Mouse (Mus musculus): ENCODE measurements around the gene Lmf2.

The Lmf2 gene

DNA sequence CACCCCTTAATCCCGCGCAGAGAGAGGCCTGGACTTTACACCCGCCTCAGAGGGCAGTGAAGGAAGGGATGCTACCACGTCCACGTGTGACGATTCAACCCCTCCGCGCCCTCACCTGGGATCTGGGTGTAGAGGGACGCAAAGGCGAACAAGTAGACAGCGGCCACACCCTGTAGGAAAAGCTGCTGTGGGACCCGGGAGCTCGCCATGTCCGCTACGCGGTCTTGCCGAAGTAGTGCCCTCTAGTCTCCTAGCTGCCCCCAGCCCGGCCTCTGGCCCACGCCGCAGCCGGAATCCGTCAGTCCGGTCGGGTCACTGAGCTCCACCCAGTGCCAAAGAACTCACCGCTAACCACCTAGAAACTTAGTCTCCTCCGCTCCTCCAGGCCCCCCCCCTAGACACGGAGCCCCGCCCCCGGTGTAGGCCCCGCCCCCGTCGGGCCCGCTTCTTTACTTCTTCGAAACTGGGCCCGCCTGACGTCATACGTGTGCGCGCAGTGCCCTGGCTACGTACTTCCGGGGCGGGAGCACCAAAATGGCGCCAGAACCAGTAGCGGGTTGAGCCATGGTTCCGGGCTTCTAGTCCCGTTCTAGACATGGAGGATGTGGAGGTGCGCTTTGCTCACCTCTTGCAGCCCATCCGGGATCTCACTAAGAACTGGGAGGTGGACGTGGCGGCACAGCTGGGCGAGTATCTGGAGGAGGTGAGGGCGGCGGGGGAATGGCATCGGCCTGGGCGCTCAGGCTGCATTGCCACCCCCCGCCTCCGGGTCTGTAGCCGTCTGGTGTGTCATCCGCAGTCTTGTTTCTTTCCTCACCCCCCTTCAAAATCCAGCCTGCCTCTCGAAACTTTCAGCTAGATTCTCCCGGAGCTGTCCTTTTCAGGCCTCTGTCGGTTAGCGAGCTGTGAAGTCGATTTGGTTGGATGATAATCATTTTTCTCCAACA lies at the start of gene Lmf2, which contains the start of gene Ncaph2:
Lmf2 (minus strand) TSS at position 419 of the 947 bp plus-strand sequence.
Ncaph2 (plus strand) TSS at position 479 of the 947 bp plus-strand sequence.
- DNase-seq (ENCODE audit: low spot score in 2 of 2), result peak; percentile 91 to 95

DNA sequence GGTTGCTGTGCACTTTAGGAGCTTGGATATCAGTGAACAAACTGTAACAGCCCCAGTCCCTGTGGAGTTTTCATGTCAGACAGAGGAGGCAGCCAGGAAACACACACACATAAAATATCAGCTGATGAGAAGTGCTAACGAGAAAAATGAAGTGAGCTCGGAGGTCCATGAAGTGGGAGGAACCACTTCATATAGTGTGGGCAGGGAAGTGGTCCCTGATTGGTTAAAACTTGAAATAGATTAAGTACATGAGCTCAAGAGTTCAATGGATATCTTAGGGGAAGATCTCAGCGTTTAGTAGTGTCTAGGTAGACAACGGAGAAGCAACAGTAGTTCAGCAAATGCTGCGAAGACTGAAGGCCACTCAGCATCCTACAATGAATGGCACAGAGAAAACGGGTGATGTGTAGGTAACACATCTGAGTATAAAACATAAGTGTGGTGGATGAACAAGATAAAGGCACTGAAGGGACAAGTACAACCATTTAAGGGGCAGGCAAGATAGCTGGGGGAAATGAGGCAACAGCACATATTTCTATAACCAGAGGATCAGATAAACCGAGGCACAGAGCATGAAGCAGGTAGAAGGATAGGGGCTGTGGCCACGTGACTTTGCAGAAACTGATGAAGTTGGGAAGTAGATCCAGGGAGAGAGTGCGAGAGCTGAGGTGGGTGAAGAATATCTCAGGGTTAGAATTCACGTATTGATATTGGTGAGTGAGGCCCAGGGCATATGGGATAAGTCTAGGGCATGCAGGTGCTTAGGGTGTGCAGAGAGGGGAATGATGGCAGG lies 49.6 kb upstream of the Lmf2 start:
- no peak for DNase-seq (ENCODE audit: low spot score in 2 of 2)

DNA sequence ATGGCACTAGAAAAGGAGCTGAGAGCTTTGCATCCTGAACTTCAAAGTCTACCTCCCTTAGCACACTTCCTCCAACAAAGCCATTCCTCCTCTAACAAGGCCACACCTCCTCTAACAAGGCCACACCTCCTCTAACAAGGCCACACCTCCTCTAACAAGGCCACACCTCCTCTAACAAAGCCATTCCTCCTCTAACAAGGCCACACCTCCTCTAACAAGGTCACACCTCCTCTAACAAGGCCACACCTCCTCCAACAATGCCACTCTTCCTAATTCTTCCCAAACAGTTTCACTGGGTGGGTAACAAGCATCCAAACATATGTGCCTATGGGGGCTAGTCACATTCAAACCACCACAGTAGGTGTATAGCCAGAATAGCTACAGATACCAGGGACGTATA lies 47.0 kb upstream of the Lmf2 start:
- DNase-seq (ENCODE audit: low spot score in 2 of 2), result no peak

DNA sequence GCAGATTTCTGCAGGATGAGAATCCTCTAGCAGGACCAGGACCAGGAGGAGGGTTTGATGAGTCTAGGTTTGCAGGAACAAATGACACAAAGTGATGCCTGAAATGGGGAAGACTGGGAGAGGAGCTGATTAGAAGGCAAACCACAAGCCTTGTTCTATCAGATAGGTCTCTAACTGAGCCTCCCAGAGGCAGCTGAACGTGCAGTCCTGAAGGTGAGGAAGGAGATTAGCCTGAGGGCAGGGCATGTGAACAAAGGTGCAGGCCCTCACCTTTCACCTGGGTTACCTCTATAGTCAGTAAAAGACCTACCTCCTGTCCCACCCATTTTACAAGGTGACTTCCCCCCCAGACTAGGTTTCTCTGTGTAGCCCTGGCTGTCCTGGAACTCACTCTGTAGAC lies 44.3 kb upstream of the Lmf2 start:
- DNase-seq (ENCODE audit: low spot score in 2 of 2), result no peak

DNA sequence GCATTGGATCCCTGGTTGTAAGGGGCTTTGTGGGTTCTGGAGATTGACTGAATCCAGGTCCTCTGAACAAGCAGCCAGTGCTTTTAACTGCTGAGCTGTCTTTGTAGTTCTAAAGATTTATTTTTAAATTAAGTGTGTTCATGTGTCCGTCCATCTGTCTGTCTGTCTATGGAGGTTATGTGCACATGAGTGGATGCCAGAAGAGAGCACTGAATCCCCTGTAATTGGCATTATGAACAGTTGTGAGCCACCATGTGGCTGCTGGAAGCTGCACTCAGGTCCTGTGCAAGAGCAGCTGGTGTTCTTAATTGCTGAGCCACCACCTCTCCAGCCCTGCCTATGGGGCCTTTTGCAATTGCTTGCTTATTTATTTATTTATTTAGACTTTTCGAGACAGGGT lies 42.7 kb upstream of the Lmf2 start:
- no peak for DNase-seq (ENCODE audit: low spot score in 2 of 2)

DNA sequence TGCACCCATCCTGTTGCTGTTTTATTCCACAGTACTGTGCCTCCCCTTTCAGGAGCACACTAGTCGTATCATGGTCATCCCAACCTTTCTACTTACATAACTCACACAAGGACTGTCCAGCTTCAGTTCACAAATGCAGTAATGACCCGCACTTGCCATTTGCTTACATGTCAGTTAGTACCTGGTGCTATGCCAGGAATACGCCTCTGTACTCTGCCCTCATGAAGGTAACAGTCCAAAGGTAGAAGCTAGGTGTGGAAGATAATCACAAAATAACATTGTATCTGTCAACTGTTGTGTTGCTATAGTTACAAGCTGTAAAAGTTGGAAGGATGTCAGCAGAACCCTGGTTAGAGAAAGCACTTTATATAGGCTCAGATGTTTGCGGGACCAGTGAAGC lies 41.4 kb upstream of the Lmf2 start:
- no peak for DNase-seq (ENCODE audit: low spot score in 2 of 2)

DNA sequence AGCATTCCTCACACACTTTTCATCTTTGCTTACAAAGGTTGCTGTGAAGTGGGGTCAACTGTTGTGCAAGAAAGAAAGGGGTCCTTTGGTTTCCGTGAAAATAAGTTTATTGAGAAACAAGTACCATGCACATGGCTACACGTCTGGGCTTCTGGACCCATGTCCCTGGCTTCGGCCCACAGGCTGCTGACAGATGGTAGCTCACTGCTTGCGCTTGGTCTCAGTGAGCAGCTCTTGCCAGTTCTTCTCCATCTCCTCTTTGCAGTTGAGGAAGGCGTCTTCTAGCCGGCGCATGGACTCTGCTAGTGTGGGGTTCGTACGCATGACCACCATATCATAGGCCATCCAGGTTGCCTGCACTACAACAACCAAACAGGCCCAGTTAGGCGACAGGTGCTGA lies 34.6 kb upstream of the Lmf2 start:
- no peak for DNase-seq (ENCODE audit: low spot score in 2 of 2)

DNA sequence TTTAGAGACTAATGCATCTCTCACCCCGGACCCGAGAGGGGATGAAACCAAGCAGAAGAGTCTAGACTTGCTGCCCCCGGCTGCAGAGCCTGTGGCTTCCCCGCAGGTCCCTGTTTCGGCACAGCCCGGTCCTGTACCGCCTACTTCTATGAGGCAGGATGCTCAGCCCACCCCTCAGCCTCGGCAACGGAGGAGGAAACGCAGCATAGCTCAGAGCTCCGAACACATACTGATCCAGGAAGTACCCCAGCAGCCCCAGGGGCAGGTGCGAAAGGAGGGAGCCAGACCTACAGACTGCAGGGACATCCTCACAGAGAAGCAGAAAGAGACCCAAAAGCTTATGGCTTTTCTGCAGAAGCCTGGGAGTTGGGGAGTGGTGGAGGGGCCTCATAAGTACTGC lies 31.7 kb upstream of the Lmf2 start:
- no peak for DNase-seq (ENCODE audit: low spot score in 2 of 2)

DNA sequence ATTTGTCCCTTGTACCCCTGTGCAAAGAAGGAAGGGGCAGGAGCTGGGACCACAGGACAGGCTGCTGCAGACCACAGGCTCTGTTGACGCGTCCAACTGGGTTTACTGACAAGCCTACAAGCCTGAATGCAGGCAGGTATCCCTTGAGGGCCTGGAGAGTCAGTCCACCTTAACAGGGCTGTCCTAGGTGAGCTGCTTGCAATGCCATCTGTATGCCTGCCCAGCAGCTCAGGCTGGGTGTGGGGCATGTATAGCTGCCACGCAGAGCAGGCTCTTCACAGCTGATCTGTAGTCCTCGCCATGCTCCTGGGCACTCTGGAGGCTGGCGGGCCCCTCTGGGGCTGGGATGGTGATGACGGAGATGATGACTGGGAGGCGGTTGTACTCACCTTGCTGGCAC lies 29.2 kb upstream of the Lmf2 start, which contains the start of gene Klhdc7b:
Klhdc7b (plus strand) TSS at position 301 of the 400 bp plus-strand sequence.
- no peak for DNase-seq (ENCODE audit: low spot score in 2 of 2)

DNA sequence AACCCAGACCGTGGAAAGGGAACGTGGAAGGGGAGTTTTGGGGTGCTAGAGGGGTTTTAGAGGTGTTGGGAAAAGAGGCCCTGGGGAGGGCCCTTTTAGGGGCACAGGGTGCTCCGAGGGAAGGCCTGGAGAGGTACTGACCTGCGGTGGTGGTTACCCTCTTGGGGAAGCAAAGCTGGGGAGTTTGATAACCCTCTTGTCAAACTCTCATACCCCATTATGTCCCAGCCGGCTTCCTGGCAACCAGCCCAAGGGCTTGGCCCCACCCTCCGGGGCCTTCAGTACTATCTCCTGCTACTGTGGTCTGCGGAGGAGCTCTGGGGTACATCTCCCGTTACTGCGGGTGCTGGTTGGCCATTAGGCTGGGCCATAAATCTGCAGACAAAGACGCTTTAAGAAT lies 24.0 kb upstream of the Lmf2 start:
- no peak for DNase-seq (ENCODE audit: low spot score in 2 of 2)

DNA sequence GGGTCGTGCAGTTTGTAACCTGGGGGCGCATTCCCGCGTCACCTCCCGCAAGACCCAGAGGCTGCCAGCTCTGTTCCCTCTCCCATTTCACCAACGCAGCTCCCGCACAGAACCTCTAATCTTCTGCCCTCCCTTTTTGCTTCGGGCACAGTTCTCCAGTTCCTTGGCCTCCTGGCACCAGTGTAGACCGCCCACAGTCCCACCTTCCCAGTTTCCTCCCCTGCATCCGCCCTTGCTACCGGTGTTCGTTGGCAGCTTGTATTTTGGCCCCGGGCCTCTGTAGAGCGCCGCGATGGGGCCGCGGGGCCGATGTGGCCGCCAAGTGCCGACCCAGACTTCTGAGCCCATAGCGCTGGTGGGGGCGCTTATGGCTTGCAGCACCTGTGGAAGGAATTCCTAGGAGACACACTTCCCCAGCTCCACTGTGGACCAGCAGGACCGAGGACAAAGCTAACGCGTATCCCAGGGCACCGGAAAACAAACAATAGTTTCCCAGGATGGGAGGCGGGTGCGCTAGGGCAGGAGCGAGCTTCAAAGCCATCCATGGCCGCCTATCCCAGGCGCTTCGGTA lies 23.5 kb upstream of the Lmf2 start, which contains the start of gene Odf3b:
Odf3b (minus strand) TSS at position 452 of the 571 bp plus-strand sequence.
- no peak for DNase-seq (ENCODE audit: low spot score in 2 of 2)

DNA sequence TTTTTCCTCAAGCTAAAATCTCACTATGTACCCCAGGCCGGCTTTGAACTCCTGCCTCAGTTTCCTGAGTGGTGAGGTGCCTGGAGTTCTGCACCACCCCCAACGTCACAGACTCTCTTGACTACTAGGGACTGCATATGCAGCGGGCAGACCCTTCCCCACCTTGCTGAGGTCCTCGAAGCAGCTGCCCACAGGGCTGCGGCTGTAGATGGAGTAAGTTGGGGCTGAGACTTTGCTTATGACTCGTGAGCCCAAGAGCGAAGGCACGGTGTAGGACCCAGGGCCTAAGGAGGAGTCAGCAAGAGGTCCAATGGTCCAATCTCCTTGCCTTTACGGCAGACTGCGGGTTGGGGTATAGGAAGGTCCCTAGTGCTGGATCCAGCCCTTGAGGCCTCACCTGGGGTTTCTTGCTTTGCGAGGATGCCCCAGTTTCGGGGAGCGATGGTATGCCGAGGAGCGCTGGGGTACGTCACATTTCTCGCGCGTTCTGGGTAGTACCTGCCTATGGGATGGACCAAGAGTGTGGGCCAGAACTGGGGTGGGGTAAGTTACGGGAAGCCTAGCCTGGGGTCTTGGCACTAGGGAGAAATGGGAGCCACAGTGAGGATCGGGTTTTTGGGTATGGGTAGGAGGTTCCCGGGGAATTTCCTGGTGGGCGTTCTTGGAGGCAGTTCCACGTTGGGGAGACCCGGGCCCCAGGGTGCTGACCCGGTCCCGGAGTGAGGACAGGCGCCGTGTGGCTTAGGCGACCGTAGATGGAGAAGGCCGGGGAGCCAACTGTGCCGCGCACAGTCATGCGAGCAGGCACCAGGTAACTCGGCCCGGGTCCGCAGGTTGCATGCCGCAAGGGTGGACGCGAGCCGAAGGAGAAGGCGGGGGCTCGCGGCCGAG lies 22.7 kb upstream of the Lmf2 start:
- no peak for DNase-seq (ENCODE audit: low spot score in 2 of 2)

DNA sequence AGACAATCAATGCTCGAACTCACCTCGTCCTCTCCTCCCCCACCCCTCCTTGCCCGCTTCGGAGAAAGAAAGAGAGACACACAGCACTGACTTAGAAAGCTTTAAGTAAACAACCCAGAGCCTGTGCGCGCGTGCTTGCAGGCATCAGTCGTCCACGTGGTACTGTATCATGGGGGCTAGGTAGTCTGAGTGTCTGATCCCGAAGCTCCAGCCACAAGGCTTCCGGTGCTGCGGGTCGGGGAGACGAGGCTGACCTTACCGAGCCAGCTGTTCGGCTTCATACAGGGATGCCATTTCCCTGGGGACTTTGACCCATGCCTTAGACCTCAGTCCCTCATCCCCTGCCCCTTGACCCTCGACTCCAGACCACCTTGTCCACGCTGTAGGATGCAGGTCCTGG lies 21.9 kb upstream of the Lmf2 start:
- no peak for DNase-seq (ENCODE audit: low spot score in 2 of 2)

DNA sequence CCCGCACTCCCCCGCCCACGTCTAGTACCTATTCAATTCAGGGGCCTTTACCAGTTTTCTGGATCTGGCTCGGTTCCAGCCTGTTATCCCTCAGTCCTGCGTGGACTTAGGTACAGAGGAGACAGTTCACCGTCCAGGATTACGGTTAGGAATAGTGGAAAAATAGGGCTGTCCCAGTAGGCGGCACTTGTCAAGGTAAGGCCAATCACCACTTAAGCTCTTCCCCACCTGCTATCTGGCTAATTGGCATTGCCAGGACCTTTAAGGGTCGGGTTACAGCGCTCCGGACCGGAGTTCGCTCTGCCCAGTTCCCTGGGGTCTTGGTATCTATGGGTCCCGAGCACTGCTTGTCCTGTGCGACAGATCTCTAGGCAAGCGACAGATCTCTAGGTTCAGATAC lies 21.5 kb upstream of the Lmf2 start, which contains the start of gene Tymp:
Tymp (minus strand) TSS at position 83 of the 400 bp plus-strand sequence.
- DNase-seq (ENCODE audit: low spot score in 2 of 2), result no peak

DNA sequence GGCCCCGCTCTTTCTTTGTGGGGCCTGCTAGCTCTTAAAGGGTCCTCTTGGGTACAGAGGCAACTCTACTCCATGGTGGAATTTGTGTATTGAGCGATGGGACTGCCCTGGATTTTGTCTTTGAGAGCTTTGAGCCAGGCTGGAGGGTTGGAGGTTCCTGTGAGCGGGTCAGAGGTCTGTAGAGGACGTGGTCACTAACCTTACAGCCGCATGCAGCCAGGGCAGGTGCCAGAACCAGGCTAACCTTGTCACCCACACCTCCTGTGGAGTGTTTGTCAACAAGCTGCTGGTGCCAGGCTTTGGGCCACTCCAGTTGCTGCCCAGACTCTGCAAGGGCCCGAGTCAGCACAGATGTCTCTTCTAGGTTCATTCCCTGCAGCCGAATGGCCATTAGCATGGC lies 20.6 kb upstream of the Lmf2 start:
- no peak for DNase-seq (ENCODE audit: low spot score in 2 of 2)

DNA sequence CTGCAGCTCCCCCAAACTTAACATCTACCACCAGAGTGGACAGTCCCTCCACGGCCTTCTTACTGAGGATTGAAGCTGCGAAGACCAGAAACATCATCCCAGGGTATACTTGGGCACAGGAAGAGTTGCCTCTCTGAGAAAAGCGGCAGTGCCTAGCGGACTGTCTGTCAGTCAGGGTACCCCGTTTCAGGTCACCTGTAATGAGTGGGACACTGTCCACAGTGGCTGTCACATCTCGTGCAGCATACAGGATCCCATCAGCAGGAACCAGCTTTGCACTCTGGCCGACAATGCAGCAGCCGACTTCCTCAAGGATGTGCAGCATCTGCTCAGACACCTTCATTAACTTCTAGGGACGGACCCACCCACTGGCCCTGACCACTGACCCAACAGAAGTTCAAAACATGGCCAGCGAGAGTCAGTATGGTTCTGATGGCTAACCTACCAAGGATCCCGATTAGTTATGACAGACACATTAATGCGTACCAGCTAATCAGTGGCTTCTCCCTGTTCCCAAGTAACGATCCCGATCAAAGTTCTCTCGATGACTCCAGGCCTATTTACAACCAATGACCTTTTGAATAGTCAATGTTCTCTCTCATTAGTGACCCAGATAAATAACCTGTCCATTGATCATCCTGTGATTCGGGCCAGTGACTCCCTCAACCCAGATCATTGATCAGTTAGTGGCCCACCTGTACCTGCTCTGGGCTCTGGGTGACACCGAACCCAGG lies 19.5 kb upstream of the Lmf2 start:
- no peak for DNase-seq (ENCODE audit: low spot score in 2 of 2)

DNA sequence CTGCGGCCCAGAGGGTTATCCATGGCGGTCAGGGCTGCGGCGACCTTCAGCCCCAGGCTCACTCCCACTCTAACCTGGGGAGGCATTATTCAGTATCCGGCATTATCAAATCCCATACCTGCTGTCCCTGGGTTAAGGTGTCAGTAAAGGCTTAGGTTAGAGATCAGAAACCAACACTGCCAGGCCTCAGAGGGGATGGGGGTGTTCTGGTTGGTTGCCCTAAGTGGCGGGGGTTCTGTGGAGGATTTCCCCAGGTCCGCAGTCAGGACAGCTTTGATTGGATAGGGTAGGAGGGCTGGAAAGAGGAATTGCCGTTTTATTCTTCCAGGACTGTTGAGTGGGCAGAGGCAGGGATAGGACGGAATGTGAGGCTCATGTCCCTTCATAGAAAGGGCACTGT lies 18.9 kb upstream of the Lmf2 start:
- no peak for DNase-seq (ENCODE audit: low spot score in 2 of 2)

DNA sequence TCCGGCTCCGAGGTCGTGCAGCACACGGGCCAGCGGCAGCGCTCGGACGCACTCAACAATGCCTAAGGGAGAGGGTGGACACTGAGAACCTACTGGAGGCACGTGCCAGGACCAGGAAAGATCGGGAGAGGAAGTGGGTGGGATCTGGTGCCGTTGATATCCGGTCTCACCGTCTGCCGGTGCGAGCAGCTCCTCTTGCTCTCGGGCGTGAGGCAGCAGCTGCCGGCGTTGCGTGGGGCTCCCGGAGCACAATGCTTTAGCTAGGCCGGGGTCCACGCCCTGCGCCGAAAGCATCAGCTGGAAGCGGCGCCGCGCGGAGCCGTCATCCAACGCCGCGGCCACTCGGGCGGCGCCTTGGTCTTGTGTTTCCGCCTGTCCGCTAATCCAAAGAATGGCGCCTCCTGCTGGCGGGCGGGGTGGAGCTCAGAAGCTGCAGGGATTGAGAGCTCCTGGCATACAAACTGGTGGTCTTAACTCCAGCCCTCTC lies 18.3 kb upstream of the Lmf2 start, which contains the start of gene Sco2:
Sco2 (minus strand) TSS at position 85 of the 487 bp plus-strand sequence.
- peak; percentile 86 to 95 for DNase-seq (ENCODE audit: low spot score in 2 of 2)

DNA sequence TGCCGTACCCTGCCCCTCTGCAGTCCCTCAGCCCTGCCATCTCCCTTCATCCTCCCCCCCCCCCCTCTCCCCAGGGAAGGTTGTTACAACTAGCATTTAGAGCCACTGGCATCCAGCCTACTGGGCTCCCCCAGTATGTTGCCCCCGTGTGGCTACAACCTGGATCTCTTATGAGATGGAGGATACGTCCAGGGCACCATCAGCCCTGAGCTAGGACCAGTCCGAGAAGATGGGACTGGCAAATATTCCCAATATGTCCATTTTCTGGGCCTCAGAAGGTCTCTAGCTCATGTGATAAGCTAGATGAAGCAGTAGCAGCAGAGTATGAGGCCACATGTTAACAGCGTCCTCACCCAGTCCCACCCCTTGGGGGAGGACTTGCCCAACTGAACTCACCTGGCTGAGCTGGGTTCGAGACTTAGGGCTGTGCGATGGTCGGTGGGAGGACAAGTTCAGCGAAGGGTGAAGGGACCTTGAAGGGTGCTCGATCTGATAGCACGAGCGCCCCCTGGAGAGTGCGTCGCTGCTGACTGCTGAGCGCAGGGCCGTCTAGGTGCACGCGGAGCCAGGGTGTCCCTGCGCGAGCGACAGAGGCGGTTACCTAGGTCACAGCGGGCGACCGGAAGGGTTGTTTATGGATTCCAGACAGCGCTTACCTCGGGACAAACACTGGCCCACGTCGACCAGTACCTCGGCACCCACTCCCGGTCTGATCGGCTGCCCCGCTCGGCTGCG lies 17.7 kb upstream of the Lmf2 start:
- peak; percentile 78 to 86 for DNase-seq (ENCODE audit: low spot score in 2 of 2)
